Mouse (Mus musculus) G1E (cell line): ENCODE results near the gene Nf2.

ENCODE experiments used
- CTCF ChIP-seq: IDR thresholded peaks from 2 replicates; pipeline ENCODE4 v1.5.1; 2012; ENCODE audit warnings: low read depth, low read length, inconsistent platforms, mixed read lengths
- GATA1 ChIP-seq: IDR thresholded peaks from 2 replicates; pipeline ENCODE4 v1.6.1; 2012; ENCODE audit warnings: borderline replicate concordance, low read length, inconsistent platforms, mixed read lengths
- POLR2AphosphoS5 ChIP-seq: IDR thresholded peaks from 2 replicates; pipeline ENCODE4 v1.6.1; 2012; ENCODE audit warnings: low read depth, low read length, inconsistent platforms; ENCODE audit not compliant: insufficient replicate concordance
- TAL1 ChIP-seq: conservative IDR thresholded peaks from 2 replicates; pipeline ENCODE4 v1.6.1; 2012; ENCODE audit warnings: low read depth, low read length, inconsistent platforms, mixed read lengths

- no peak for TF ChIP-seq CTCF
- no peak for TF ChIP-seq POLR2AphosphoS5
- TF ChIP-seq GATA1: no peak
- TF ChIP-seq TAL1: no peak
Measured at GRCm38 (mm10) chr11:4808311-4808710, 41.0 kb downstream of the Nf2 start.
